Mouse (Mus musculus): ENCODE data around the gene Rgs14.

Gene Rgs14

GRCm38 (mm10) chr13:55404853-55405782 is 35.6 kb downstream of the Rgs14 start:
- DNase-seq (ENCODE audit: low spot score) = peak; percentile 67

GRCm38 (mm10) chr13:55405783-55406390 is 36.4 kb downstream of the Rgs14 start:
- DNase-seq (ENCODE audit: low spot score) = no peak

GRCm38 (mm10) chr13:55407341-55407740 is 37.8 kb downstream of the Rgs14 start:
- DNase-seq (ENCODE audit: low spot score) = no peak

GRCm38 (mm10) chr13:55408546-55409120 is 39.1 kb downstream of the Rgs14 start:
- DNase-seq (ENCODE audit: low spot score) = no peak

GRCm38 (mm10) chr13:55411826-55412225 is 42.3 kb downstream of the Rgs14 start:
- DNase-seq (ENCODE audit: low spot score) = no peak

- DNase-seq (ENCODE audit: low spot score) = no peak
Measured at GRCm38 (mm10) chr13:55412643-55413307, 43.2 kb downstream of the Rgs14 start.

- no peak for DNase-seq (ENCODE audit: low spot score)
Measured at GRCm38 (mm10) chr13:55413333-55413732, 43.8 kb downstream of the Rgs14 start.

GRCm38 (mm10) chr13:55414743-55415380 is 45.3 kb downstream of the Rgs14 start, which contains the start of gene Pfn3:
Gene Pfn3 (minus strand): TSS chr13:55415232.
- DNase-seq (ENCODE audit: low spot score) = peak; percentile 38

GRCm38 (mm10) chr13:55418004-55418403 is 48.5 kb downstream of the Rgs14 start:
- DNase-seq (ENCODE audit: low spot score) = peak; percentile 59

- no peak for DNase-seq (ENCODE audit: low spot score)
Measured at GRCm38 (mm10) chr13:55419142-55419541, 49.6 kb downstream of the Rgs14 start.

GRCm38 (mm10) chr13:55420018-55420932 is 50.7 kb downstream of the Rgs14 start:
- DNase-seq (ENCODE audit: low spot score) = no peak

- DNase-seq (ENCODE audit: low spot score) = no peak
Measured at GRCm38 (mm10) chr13:55420933-55421800, 51.6 kb downstream of the Rgs14 start.

- no peak for DNase-seq (ENCODE audit: low spot score)
Measured at GRCm38 (mm10) chr13:55426613-55427012, 57.1 kb downstream of the Rgs14 start, which contains the start of gene F12. Gene F12 (minus strand): TSS chr13:55426793.

- DNase-seq (ENCODE audit: low spot score) = peak; percentile 66
Measured at GRCm38 (mm10) chr13:55429226-55429888, 59.8 kb downstream of the Rgs14 start.

GRCm38 (mm10) chr13:55430566-55430965 is 61.0 kb downstream of the Rgs14 start:
- DNase-seq (ENCODE audit: low spot score) = no peak

GRCm38 (mm10) chr13:55431889-55432685 is 62.6 kb downstream of the Rgs14 start:
- DNase-seq (ENCODE audit: low spot score) = no peak

All from testis, postnatal 14 days (tissue).